Mouse (Mus musculus): ENCODE measurements at regions not wholly inside any gene's neighbourhood (a gene's known extent, or its start where the extent isn't known, plus 50 kb on each side); places are given as distances from the start of the nearest gene placed in this dataset.

DNA sequence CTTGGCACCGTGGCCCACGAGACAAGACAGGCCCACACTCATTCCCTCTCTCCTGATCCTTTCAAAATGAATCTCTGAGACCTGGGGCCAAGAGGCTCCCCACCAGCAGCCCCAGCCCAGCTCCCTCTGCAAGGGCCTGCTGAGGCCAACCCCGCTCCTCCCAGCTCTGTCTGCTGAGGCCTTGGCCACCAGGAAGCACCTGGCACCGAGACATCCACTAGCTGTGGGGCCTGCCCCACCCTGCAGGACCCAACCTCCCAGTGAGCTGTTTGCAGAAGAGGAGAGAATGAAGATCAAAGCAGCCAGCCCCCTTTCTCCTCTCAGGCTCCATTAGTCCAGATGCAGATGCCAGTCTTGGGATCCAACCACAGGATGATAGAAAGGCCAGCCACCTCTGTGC lies 241.3 kb downstream of the Bcl11b start:
- no peaks in the 10 kb centered on the region for H3K36me3 ChIP-seq (ENCODE audit: control insufficient read depth, insufficient read depth, low read length)
- ATAC-seq (ENCODE audit: insufficient number of reproducible peaks, insufficient read depth, low FRiP score, low read depth), result no peak
- no peak overlapping the region for H3K4me2 ChIP-seq (replicated peaks; ENCODE audit: low read depth, low read length)
- H3K9me3 ChIP-seq (ENCODE audit: control insufficient read depth, low read depth, low read length), result no peaks in the 10 kb centered on the region
- no peak overlapping the region for H3K4me3 ChIP-seq (ENCODE audit: low read depth, low read length)
- H3K9ac ChIP-seq (replicated peaks; ENCODE audit: low read depth, low read length), result no peak overlapping the region
- 72% methylated on average over 4 of the region's 4 CpGs for WGBS
- H3K27me3 ChIP-seq (ENCODE audit: control insufficient read depth, insufficient read depth, low read length), result no peaks in the 10 kb centered on the region
- peaks cover 13% of the 10 kb centered on the region for H3K4me1 ChIP-seq (ENCODE audit: control insufficient read depth, insufficient read depth, low read length)
- no peak overlapping the region for H3K27ac ChIP-seq (ENCODE audit: low read length)

DNA sequence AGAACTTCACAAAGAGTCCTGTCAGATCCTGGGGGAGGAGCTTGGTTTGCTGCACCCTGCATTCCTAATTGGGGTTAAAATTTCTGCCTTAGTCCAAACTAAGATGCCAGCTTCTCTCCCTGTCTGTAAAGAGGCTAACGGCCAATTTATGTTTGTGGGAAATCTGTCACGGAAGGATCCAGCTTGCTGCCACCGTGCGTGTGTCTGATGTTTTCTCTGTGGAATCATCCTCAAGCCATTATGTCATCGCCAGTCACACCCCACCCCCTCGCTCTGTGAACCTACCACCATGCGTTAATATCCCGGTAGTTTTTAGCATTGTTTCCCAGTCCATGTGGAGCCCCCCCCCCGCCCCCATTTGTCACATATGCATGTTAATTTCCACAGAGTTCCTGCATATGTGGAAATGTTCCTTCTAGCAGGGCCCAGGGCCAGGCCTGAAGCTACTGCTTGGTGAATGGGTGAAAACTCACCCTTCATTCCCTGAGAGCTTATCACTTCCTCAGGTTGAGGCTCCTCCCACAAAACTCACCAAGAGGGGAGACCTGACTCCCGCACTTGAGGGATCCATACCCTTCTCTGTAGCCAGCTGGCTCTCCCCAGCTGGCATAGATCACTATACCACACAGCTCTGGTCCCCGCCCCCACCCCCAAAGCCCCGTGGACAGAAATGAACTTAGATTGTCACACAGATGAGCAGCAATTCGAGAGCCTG lies 233.4 kb downstream of the Bcl11b start:
- Histone ChIP-seq H3K4me3 (ENCODE audit: low read depth, low read length) (no peak overlapping the region), H3K4me2 (replicated peaks; ENCODE audit: low read depth, low read length) (no peak overlapping the region), H3K27me3 (ENCODE audit: control insufficient read depth, insufficient read depth, low read length) (no peaks in the 10 kb centered on the region), H3K9ac (replicated peaks; ENCODE audit: low read depth, low read length) (no peak overlapping the region), H3K4me1 (ENCODE audit: control insufficient read depth, insufficient read depth, low read length) (no peaks in the 10 kb centered on the region), H3K36me3 (ENCODE audit: control insufficient read depth, insufficient read depth, low read length) (no peaks in the 10 kb centered on the region), H3K27ac (ENCODE audit: low read length) (no peak overlapping the region), H3K9me3 (ENCODE audit: control insufficient read depth, low read depth, low read length) (no peaks in the 10 kb centered on the region)
- WGBS, result 59% methylated on average over 13 of the region's 13 CpGs
- ATAC-seq (ENCODE audit: insufficient number of reproducible peaks, insufficient read depth, low FRiP score, low read depth), result no peak

DNA sequence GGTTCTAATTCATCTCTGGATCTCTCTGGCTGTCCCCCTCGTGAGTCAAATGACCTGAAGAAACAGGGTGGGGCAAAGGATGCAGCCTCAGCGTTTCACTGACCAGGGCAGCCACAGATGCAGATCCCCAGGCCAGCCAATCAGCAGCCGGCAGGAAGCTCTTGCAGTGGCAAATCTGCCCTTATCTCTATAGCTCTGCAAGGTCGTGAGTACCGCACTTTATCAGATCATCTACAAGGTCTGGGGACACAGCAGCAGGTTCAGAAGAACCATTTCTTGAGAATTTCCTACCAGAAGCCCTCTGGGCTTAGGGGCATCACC lies 232.9 kb downstream of the Bcl11b start:
- no peak overlapping the region for H3K4me2 ChIP-seq (replicated peaks; ENCODE audit: low read depth, low read length)
- H3K9ac ChIP-seq (replicated peaks; ENCODE audit: low read depth, low read length), result no peak overlapping the region
- H3K27ac ChIP-seq (ENCODE audit: low read length), result no peak overlapping the region
- no peak overlapping the region for H3K4me3 ChIP-seq (ENCODE audit: low read depth, low read length)
- H3K27me3 ChIP-seq (ENCODE audit: control insufficient read depth, insufficient read depth, low read length), result no peaks in the 10 kb centered on the region
- no peak for ATAC-seq (ENCODE audit: insufficient number of reproducible peaks, insufficient read depth, low FRiP score, low read depth)
- no peaks in the 10 kb centered on the region for H3K9me3 ChIP-seq (ENCODE audit: control insufficient read depth, low read depth, low read length)
- H3K4me1 ChIP-seq (ENCODE audit: control insufficient read depth, insufficient read depth, low read length), result no peaks in the 10 kb centered on the region
- WGBS, result 14% methylated on average over 5 of the region's 5 CpGs
- no peaks in the 10 kb centered on the region for H3K36me3 ChIP-seq (ENCODE audit: control insufficient read depth, insufficient read depth, low read length)

DNA sequence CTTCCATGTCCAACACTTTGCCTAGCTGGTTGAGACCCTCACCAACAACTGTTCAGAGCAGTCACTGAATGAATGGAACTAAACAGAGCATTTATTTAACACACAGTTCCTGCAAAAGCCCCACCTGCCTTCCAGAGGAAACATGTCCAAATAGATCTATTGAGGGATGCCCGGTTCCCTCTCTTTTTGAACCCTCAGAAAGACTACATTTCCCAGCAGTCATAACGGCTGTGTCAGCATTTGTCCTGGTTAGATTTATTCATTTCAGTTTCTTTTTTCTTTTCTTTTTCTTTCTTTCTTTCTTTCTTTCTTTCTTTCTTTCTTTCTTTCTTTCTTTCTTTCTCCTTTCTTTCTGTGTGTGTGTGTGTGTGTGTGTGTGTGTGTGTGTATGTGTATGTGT lies 232.1 kb downstream of the Bcl11b start:
- Histone ChIP-seq H3K9me3 (ENCODE audit: control insufficient read depth, low read depth, low read length) (no peaks in the 10 kb centered on the region), H3K27me3 (ENCODE audit: control insufficient read depth, insufficient read depth, low read length) (no peaks in the 10 kb centered on the region), H3K4me2 (replicated peaks; ENCODE audit: low read depth, low read length) (no peak overlapping the region), H3K4me1 (ENCODE audit: control insufficient read depth, insufficient read depth, low read length) (no peaks in the 10 kb centered on the region), H3K36me3 (ENCODE audit: control insufficient read depth, insufficient read depth, low read length) (no peaks in the 10 kb centered on the region), H3K4me3 (ENCODE audit: low read depth, low read length) (no peak overlapping the region), H3K27ac (ENCODE audit: low read length) (no peak overlapping the region), H3K9ac (replicated peaks; ENCODE audit: low read depth, low read length) (no peak overlapping the region)
- ATAC-seq (ENCODE audit: insufficient number of reproducible peaks, insufficient read depth, low FRiP score, low read depth), result no peak
- 69% methylated on average over 2 of the region's 2 CpGs for WGBS

DNA sequence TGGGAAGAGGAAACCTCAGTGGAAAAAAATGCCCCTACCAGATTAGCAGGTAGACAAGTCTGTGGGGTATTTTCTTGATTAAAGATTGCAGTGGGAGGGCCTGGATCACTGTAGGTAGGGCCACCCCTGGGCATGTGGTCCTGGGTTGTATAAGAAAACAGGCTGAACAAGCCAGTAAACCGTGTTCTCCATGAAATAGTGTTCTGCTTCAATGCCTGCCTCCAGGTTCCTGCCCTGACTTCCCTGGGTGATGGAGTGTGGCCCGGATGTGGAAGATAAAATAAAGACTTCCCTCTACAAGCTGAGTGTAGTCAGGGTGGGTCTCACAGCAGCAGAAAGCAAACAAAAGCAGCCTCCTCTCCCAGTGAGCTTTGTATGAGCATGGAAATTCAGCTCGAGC lies 231.6 kb downstream of the Bcl11b start:
- Histone ChIP-seq H3K4me1 (ENCODE audit: control insufficient read depth, insufficient read depth, low read length) (no peaks in the 10 kb centered on the region), H3K27ac (ENCODE audit: low read length) (no peak overlapping the region), H3K36me3 (ENCODE audit: control insufficient read depth, insufficient read depth, low read length) (no peaks in the 10 kb centered on the region), H3K4me2 (replicated peaks; ENCODE audit: low read depth, low read length) (no peak overlapping the region), H3K9me3 (ENCODE audit: control insufficient read depth, low read depth, low read length) (no peaks in the 10 kb centered on the region), H3K9ac (replicated peaks; ENCODE audit: low read depth, low read length) (no peak overlapping the region), H3K27me3 (ENCODE audit: control insufficient read depth, insufficient read depth, low read length) (no peaks in the 10 kb centered on the region), H3K4me3 (ENCODE audit: low read depth, low read length) (no peak overlapping the region)
- no peak for ATAC-seq (ENCODE audit: insufficient number of reproducible peaks, insufficient read depth, low FRiP score, low read depth)
- 62% methylated on average over 3 of the region's 3 CpGs for WGBS

DNA sequence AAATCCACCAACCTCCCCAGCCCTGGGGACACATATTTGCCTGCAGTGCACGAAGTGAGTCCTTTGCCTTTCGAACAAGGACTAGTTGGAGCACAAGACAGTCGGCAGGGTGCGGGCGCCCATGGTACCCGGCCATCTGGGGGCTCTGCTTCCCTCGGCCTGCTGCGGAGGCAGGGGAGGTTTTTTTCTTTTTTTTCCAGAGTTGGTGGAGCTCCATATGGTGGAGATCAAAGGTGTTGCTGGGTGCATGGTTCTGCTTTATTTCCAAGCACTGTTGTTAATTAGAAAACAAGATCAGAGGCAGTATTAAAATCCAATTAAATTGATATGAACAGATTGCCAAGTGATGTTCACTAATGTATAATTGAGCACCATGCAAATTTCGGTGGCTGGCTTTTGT lies 225.4 kb downstream of the Bcl11b start:
- Histone ChIP-seq H3K9ac (replicated peaks; ENCODE audit: low read depth, low read length) (no peak overlapping the region), H3K36me3 (ENCODE audit: control insufficient read depth, insufficient read depth, low read length) (no peaks in the 10 kb centered on the region), H3K27me3 (ENCODE audit: control insufficient read depth, insufficient read depth, low read length) (no peaks in the 10 kb centered on the region), H3K9me3 (ENCODE audit: control insufficient read depth, low read depth, low read length) (no peaks in the 10 kb centered on the region), H3K27ac (ENCODE audit: low read length) (no peak overlapping the region), H3K4me2 (replicated peaks; ENCODE audit: low read depth, low read length) (no peak overlapping the region), H3K4me3 (ENCODE audit: low read depth, low read length) (no peak overlapping the region), H3K4me1 (ENCODE audit: control insufficient read depth, insufficient read depth, low read length) (no peaks in the 10 kb centered on the region)
- no peak for ATAC-seq (ENCODE audit: insufficient number of reproducible peaks, insufficient read depth, low FRiP score, low read depth)
- 53% methylated on average over 9 of the region's 9 CpGs for WGBS

DNA sequence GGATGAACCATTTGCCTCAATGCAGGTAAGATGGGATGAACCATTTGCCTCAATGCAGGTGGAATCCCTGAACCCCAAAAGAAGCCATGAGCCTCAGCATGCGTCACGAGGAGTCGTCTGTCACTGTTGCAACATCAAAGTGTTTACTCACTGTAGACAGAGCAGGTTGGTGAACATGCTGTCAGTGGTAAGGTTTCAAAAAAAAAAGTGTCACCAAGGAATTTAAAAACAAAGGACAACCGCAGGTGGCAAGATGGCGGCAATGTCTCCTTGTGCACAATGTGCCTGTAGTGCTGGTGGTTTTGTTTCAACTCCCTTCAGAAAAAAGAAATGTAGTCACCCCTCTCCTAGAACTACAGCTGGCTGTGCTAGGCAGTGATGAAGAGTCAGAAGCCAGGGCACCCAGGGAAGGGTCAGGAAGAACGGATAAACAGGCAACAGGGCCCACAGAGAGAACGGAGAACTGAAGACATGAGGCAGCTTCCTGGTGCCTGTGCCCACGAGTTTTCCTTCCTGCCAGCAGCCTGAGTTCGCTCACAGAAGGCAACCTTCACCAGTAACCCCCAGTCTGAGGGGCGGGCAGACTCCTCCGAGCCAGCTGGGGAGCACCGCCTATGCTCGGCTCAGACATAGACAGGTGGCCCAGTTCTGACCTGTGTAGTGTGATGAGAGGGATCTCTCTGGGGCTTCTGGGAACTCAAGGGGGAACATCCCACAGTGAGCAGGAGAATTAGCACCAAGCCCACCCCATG lies 223.9 kb downstream of the Bcl11b start:
- Histone ChIP-seq H3K4me1 (ENCODE audit: control insufficient read depth, insufficient read depth, low read length) (no peaks in the 10 kb centered on the region), H3K9ac (replicated peaks; ENCODE audit: low read depth, low read length) (no peak overlapping the region), H3K36me3 (ENCODE audit: control insufficient read depth, insufficient read depth, low read length) (no peaks in the 10 kb centered on the region), H3K27me3 (ENCODE audit: control insufficient read depth, insufficient read depth, low read length) (no peaks in the 10 kb centered on the region), H3K4me3 (ENCODE audit: low read depth, low read length) (no peak overlapping the region), H3K27ac (ENCODE audit: low read length) (no peak overlapping the region), H3K9me3 (ENCODE audit: control insufficient read depth, low read depth, low read length) (no peaks in the 10 kb centered on the region), H3K4me2 (replicated peaks; ENCODE audit: low read depth, low read length) (no peak overlapping the region)
- 75% methylated on average over 13 of the region's 13 CpGs for WGBS
- ATAC-seq (ENCODE audit: insufficient number of reproducible peaks, insufficient read depth, low FRiP score, low read depth), result no peak

DNA sequence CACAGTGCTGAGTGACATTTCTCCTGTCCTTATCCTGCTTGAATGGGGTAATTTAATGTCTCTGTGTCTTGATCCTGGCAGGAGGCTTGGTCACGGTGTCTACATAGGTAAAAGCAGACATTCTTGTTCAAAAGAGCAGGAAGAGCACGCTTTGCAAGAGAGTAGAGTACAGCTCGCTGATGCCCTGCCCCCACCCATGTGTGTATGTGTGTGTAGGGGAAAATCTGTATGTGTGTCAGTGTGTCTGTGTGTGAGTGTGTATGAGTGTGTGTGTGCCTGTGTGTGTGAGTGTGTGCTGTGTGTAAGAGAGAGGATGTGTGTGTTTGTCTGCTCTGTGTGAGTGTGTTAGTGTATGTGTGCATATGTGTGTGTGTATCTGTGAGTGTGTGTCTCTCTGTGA lies 221.3 kb downstream of the Bcl11b start:
- no peaks in the 10 kb centered on the region for H3K27me3 ChIP-seq (ENCODE audit: control insufficient read depth, insufficient read depth, low read length)
- H3K9ac ChIP-seq (replicated peaks; ENCODE audit: low read depth, low read length), result no peak overlapping the region
- 69% methylated on average over 3 of the region's 3 CpGs for WGBS
- H3K36me3 ChIP-seq (ENCODE audit: control insufficient read depth, insufficient read depth, low read length), result no peaks in the 10 kb centered on the region
- H3K4me1 ChIP-seq (ENCODE audit: control insufficient read depth, insufficient read depth, low read length), result no peaks in the 10 kb centered on the region
- H3K27ac ChIP-seq (ENCODE audit: low read length), result no peak overlapping the region
- H3K4me3 ChIP-seq (ENCODE audit: low read depth, low read length), result no peak overlapping the region
- H3K9me3 ChIP-seq (ENCODE audit: control insufficient read depth, low read depth, low read length), result no peaks in the 10 kb centered on the region
- ATAC-seq (ENCODE audit: insufficient number of reproducible peaks, insufficient read depth, low FRiP score, low read depth), result no peak
- H3K4me2 ChIP-seq (replicated peaks; ENCODE audit: low read depth, low read length), result no peak overlapping the region

DNA sequence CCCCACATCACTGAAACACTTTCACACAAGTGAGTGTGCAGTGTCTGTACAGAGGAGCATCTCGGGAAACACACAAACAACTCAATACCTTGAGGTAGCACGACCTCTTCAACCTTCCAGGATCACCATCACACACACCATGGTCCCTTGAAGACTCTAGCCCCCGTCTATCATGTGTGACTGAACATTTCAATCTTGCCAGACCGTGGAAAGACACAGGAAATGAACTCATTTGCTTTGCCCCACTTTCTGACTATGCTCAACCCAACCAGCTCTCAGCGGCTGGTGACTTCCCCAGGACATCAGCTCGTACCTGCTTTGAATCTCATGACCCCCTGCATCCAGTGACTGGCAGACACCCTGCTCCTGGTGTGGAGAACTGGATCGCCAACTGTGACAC lies 219.6 kb downstream of the Bcl11b start:
- Histone ChIP-seq H3K36me3 (ENCODE audit: control insufficient read depth, insufficient read depth, low read length) (no peaks in the 10 kb centered on the region), H3K27ac (ENCODE audit: low read length) (no peak overlapping the region), H3K9ac (replicated peaks; ENCODE audit: low read depth, low read length) (no peak overlapping the region), H3K4me1 (ENCODE audit: control insufficient read depth, insufficient read depth, low read length) (no peaks in the 10 kb centered on the region), H3K4me3 (ENCODE audit: low read depth, low read length) (no peak overlapping the region), H3K27me3 (ENCODE audit: control insufficient read depth, insufficient read depth, low read length) (no peaks in the 10 kb centered on the region), H3K9me3 (ENCODE audit: control insufficient read depth, low read depth, low read length) (no peaks in the 10 kb centered on the region), H3K4me2 (replicated peaks; ENCODE audit: low read depth, low read length) (no peak overlapping the region)
- no peak for ATAC-seq (ENCODE audit: insufficient number of reproducible peaks, insufficient read depth, low FRiP score, low read depth)
- WGBS, result 80% methylated on average over 7 of the region's 7 CpGs

Measured in stomach, embryonic 14.5 days (tissue).